Mouse (Mus musculus): ENCODE data around the gene Vrk3.

DNA sequence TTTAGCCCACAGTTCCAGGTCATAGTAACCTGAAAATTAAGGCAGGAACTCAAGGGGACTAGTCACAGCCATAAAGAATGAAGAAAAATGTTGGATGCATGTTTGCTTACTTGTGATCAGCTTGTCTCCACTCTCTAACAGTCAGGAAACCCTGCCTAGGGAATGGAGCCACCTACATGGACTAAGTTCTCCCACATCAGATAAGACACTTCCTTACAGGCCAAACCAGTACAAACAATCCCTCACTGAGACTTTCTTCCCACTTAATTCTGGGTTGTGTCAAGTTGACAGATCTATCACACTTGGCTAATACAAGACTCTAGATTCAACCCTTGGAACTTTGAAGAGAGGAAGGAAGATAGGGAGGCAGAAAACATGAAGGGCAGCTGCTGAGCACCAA is 12.2 kb downstream of the Vrk3 start:
- no peak for TF ChIP-seq CTCF (IDR thresholded peaks at IDR 0.05; ENCODE audit: low read depth)
- no peak for TF ChIP-seq EP300 (IDR thresholded peaks at IDR 0.05; ENCODE audit: low read depth)
